Mouse (Mus musculus) CD4-positive naive resting alpha-beta T cell, adult 57 days (primary cell): ENCODE measurements around the gene Rhox6. TPM values are rescaled to one million over a fixed set of nuclear protein-coding genes. Genes with fewer than 3 reads are reported as not detected.

Source experiments
- total RNA-seq: library from RNA; stranded (reverse); gene quantifications from one replicate; pipeline ENCODE4 v1.2.4, GENCODE M21; 2023

The Rhox6 gene
- total RNA-seq = not detected

DNA sequence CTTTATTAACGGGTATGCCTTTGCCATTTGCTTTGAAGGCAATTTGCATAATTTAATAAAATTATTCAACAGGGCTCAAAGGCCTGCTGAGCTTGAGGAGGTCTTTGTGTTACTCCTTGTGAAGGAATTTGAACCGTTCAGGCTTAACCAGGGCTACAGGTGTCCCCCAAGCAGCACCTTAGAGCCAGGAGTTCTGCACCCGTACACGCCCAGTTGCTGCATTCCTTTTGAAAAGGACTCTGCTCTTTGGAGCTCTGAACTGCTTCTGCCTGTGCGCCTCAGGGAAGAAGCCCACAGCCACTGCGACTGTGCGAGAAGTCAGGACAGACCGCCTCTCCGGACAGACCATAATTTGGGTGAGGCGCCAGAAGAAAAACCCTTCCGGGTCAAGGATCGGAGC, at the start of gene Rhox6:
TSS of gene Rhox6 (plus strand) at position 301 of the 400 bp plus-strand sequence.

DNA sequence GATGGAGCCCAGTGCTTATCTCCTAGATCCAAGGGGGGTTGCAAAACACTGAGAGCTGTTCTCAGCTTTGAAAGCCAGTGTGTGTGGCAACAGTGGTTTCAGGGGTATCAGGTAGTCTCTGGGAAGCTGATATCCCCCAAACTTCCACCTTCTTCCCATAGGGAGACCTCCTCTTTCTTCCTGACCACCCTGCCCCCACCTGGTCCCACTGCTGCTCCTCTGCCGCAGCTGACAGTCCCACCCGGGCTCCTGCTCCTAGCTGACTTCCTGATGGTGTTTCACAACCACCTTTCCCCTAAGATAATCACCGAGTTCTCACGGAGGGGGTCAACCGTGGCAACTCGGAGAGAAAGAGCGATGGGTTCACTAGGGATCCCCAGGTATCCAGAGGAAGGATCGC, 4.7 kb downstream of the Rhox6 start, which contains the start of gene Rhox7a:
TSS of gene Rhox7a (plus strand) at position 301 of the 400 bp plus-strand sequence.

DNA sequence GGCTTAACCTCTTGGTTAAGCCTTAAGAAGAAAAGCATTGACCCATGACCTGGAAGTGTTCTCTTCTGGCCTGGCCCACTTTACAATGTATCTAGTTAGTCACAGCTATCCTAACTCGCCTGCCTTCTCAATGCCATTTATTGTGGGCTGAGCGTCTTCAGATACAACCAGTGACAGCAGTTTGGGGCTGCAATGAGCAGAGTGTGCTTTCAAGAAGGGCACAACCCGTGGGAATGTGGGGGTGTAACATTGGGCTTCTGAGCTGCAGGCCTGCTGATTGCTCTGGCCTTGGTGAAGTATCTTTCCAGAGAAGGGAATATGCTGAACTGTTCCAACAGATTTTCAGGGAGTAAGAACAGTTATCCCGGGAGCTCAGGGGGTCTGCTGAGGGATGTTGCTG, 52.1 kb downstream of the Rhox6 start, which contains the start of gene Rhox8:
TSS of gene Rhox8 (minus strand) at position 101 of the 400 bp plus-strand sequence.

Other genes with a start within 250 kb of the Rhox6 start
- not detected for gene Rhox3f, start 245.9 kb upstream of the Rhox6 start, total RNA-seq
- not detected for gene Rhox4f, start 219.2 kb upstream of the Rhox6 start, total RNA-seq
- not detected for gene Rhox3g, start 198.3 kb upstream of the Rhox6 start, total RNA-seq
- gene Rhox2g, start 183.4 kb upstream of the Rhox6 start, total RNA-seq = not detected
- gene Rhox4g, start 175.6 kb upstream of the Rhox6 start, total RNA-seq = not detected
- not detected for gene Rhox3h, start 158.1 kb upstream of the Rhox6 start, total RNA-seq
- not detected for gene Rhox2h, start 153.6 kb upstream of the Rhox6 start, total RNA-seq
- gene Rhox5, start 22.1 kb upstream of the Rhox6 start, total RNA-seq = not detected
- gene Rhox7a, start 4.8 kb downstream of the Rhox6 start, total RNA-seq = not detected
- gene Rhox8, start 52.0 kb downstream of the Rhox6 start, total RNA-seq = not detected
- gene Rhox7b, start 70.3 kb downstream of the Rhox6 start, total RNA-seq = not detected
- not detected for gene Rhox9, start 74.9 kb downstream of the Rhox6 start, total RNA-seq
- gene Btg1-ps1, start 191.9 kb downstream of the Rhox6 start, total RNA-seq = not detected
- gene Btg1-ps2, start 216.2 kb downstream of the Rhox6 start, total RNA-seq = not detected
- gene Rhox10, start 239.6 kb downstream of the Rhox6 start, total RNA-seq = not detected